Mouse (Mus musculus): ENCODE data around the gene Hsf4.

Gene Hsf4

DNA sequence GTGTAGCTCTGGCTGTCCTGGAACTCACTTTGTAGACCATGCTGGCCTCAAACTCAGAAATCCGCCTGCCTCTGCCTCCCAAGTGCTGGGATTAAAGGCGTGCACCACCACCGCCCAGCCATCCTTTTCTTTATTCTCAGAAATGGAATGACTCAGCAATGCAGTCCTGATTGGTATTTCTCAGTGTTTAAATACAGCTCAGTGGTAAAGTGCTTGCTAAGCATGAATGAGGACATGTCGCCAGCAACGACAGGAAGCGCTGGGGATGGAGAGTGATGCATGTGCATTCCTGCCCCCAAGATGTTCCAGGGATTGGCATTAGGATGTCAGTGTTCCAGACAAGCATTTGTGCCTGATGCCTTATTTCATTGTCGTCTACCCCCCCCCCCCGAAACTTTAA is 33.8 kb downstream of the Hsf4 start:
- CTCF ChIA-PET = interaction anchor here (0.6 to 0.7 kb wide), 2 partner anchors 19 to 303 kb away, joined by 3 to 6 read pairs; no protein-coding TSS in a partner anchor

GRCm38 (mm10) chr8:105303874-105304273 is 34.3 kb downstream of the Hsf4 start:
- CTCF ChIA-PET = interaction anchor here (0.6 to 1.3 kb wide), 2 partner anchors 13 to 18 kb away, joined by 3 read pairs; no protein-coding TSS in a partner anchor

DNA sequence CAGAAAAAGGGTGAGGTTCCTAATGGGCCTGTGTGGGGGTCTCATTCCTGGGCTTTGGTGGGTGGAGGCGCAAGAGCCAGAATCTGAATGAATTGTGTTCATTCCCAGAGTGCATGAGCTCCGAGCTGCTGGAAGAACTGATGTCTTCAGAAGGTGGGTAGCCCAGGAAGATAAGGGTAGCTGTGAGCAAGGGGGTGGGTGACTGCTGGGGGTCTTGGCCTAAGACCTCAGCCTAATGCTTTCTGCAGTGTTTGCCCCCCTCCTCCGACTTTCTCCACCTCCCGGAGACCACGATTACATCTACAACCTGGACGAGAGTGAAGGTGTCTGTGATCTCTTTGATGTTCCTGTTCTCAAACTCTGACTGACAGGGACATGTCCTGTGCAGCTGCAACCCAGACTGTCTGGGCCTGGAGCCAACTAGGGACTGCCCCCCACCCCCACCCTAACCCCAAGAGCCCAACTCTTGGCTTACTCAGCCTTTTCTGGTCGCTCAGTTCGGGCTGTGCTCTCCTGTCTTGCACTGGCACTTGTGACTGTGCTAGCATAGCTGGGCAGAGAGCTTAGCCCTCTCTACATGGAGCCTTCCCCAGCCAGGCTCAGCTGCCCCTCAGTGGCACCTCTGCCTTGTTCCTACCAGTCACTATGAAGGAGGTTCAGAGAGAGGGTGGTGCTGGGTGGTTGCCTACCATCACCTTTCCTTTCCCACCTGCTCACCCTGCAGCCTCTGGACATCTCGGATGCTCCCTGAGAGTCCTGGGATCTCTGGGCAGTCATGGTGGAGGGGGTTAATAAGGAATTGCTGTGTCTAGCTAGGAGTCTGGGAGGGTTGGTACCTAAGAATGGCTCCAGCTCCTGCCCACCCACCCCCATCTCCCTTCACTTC is 35.0 kb downstream of the Hsf4 start:
- CTCF ChIA-PET = interaction anchor here (1.3 kb wide), 1 partner anchor 14 kb away, joined by 3 read pairs; no protein-coding TSS in a partner anchor

GRCm38 (mm10) chr8:105305211-105306145 is 35.9 kb downstream of the Hsf4 start, which contains the start of gene Elmo3:
Elmo3 (plus strand) TSS chr8:105305601.
- CTCF ChIA-PET = interaction anchor here (1.3 kb wide), 1 partner anchor 15 kb away, joined by 3 read pairs; no protein-coding TSS in a partner anchor

- CTCF ChIA-PET = no interaction called here
Measured at GRCm38 (mm10) chr8:105306146-105306691, 36.6 kb downstream of the Hsf4 start.

GRCm38 (mm10) chr8:105307670-105308069 is 38.1 kb downstream of the Hsf4 start:
- CTCF ChIA-PET = no interaction called here

- CTCF ChIA-PET = interaction anchor here (0.6 kb wide), 2 partner anchors 36 to 260 kb away, joined by 3 to 5 read pairs; no protein-coding TSS in a partner anchor
Measured at GRCm38 (mm10) chr8:105308428-105308827, 38.8 kb downstream of the Hsf4 start.

GRCm38 (mm10) chr8:105309142-105309847 is 39.7 kb downstream of the Hsf4 start:
- CTCF ChIA-PET = no interaction called here

DNA sequence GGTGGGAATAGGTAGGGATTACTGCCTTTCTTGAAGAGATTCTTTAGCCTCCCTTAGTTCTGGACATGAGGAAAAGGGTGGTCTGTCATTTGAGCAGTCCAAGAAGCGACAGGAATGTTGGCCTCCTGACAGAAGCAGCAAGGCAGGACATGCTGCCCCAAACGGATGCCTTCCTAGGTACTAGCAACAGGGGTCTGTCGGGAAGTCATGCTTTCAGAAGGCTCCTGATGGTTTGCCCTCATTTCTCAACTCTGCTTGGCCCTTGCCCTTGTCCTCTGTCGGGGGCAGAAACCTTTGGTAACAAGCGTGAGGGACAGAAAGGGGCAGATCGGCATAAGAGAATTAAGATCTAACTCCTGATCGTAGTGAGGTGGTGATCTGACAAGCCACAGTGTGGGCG is 40.5 kb downstream of the Hsf4 start:
- CTCF ChIA-PET = no interaction called here

GRCm38 (mm10) chr8:105311718-105312117 is 42.1 kb downstream of the Hsf4 start:
- CTCF ChIA-PET = no interaction called here

DNA sequence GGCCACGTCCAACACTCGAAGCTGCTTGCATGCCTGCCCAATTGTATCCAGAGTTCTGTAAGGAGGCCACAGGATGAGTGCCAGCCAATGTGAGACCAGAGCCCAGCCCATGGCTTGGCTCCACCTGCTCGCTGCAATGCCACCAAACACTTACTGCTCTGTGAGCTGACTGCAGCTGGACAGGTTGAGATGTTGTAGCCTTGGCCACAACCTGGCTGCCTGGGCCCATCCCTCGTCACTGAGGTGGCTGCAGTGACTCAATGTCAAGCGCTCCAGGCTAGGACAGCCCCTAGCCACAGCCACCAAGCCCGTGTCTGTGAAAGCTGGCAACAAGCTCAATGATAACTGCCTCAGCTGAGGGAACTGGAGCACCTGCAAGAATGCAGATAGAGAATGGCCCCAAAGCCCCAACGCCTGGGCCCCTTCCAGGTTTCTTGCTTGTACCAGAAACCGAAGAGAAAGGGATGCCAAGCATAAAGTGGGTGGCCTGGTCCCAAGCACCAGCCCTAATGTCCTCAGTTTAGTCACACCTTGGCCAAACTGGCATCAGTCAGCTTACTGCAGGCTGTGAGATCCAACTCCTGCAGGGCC is 43.4 kb downstream of the Hsf4 start:
- CTCF ChIA-PET = no interaction called here

DNA sequence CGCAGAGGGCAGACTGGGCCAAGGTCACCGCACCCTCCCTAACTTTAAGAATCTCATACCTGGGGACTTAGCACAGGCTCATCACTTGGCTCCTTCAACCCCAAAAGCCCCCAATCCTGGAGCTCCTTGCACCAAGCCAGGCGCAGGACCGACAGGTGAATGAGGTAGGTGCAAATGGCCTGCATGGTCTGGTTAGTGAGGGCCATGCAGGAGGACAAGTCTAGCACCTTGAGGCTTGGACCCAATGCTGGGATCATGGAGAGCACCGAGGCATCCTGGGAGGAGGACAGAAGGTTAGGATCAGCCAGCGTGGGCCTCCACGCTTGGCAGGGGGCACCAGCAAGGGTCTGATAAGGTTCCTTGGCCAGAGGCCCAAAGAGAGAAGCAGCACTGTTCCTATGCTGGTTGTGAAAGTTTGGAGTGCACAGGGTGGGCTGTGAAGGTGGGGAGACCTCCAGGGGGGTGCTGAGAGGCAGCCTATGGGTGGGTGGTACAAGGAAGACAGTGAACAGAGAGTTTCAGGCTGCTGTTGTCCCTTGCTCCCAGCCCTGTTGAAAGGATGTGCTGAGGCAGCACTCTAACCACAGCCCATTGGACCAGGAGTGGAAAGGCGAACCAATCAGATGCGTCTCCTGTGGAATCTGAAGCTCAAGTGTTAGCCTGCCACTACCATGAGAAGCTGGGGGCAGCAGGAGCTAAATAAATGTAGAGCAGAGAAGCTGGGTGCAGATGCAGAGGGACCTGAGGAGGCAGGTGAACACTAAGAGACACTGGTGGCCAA is 44.2 kb downstream of the Hsf4 start:
- CTCF ChIA-PET = no interaction called here

- CTCF ChIA-PET = no interaction called here
Measured at GRCm38 (mm10) chr8:105315073-105315769, 45.6 kb downstream of the Hsf4 start.

DNA sequence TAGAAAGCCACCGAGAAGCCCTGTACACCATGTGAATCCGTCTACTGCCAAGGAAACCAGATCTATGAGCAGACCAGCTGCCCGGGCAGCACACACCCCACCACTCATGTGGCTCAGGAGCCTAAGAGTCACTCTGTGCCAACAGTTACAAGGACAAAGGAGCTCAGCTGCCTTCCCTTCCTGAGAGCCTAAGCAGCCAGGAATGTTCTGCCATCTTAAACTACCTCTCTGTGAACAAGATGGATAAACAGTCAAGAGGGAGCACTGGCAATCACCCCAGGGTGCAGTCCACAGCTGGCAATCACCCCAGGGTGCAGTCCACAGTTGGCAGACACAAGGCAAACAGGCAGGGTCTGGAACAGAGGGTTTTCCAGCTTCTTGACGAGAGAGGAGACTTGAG is 48.3 kb downstream of the Hsf4 start:
- CTCF ChIA-PET = interaction anchor here (0.5 to 0.6 kb wide), 2 partner anchors 33 to 46 kb away, joined by 3 to 11 read pairs; no protein-coding TSS in a partner anchor

DNA sequence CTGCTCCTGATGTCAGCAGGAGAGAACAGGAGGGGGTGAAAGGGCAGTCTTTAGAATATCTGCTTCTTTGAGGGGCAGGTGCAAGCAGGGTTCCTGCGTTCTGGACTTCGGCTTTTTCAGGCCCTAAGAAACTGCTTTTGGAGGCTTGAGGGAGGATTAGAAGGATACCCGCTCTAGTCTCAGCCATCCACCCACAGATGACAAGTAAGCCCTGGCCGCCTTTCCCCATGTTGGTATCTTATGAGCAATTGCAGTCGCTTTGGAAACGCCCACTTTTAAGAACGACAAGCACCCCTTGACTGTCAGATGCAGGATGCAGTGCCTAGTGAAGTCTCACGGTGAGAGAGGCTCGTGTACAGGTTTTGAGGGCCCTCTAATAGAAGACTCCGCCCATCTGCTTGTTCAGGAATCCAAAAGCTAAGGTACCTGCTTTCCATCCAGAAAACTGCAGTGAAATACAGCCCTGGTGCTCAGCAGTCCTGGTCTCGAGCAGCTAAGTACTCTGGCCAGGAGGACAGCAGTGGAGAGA is 49.1 kb downstream of the Hsf4 start:
- CTCF ChIA-PET = no interaction called here

GRCm38 (mm10) chr8:105323183-105323582 is 53.6 kb downstream of the Hsf4 start:
- CTCF ChIA-PET = interaction anchor here (0.6 kb wide), 1 partner anchor 100 kb away, joined by 3 read pairs; no protein-coding TSS in a partner anchor
